Mouse (Mus musculus) heart, embryonic 14.5 days (tissue): ENCODE results near the gene 4930512M02Rik. TPM values are rescaled to one million over a fixed set of nuclear protein-coding genes. Genes with fewer than 3 reads are reported as not detected.

Experiments
- ATAC-seq: fragments of 200-750 bp; cut with Nextera tagmentation; 2 replicates; pipeline ENCODE4 v1.8.0; 2017; ENCODE audit warnings: low read depth, moderate TSS enrichment; ENCODE audit not compliant: insufficient number of reproducible peaks, insufficient read depth, low FRiP score
- H3K27ac ChIP-seq, 2 experiments: fragments of 200-500 bp in 1 of 2; fragments of 300-500 bp in 1 of 2; sonication (generic) in 1 of 2; replicated peaks in 1 of 2; 2 replicates each; pipeline ENCODE4 v1.5.1; 2012 to 2014; ENCODE audit warnings: low read depth in 2 of 2, low read length in 2 of 2, control low read depth in 1 of 2, mild to moderate bottlenecking in 1 of 2, mixed read lengths in 1 of 2; ENCODE audit not compliant: control insufficient read depth in 1 of 2, insufficient read depth in 1 of 2
- H3K27me3 ChIP-seq: fragments of 300-500 bp; sonication (generic); 2 replicates; pipeline ENCODE4 v1.6.1; 2014; ENCODE audit warnings: mild to moderate bottlenecking, low read length, control low read depth; ENCODE audit not compliant: control insufficient read depth, insufficient read depth
- H3K36me3 ChIP-seq: fragments of 300-500 bp; sonication (generic); 2 replicates; pipeline ENCODE4 v1.6.1; 2014; ENCODE audit warnings: mild to moderate bottlenecking, control low read depth, low read length, mixed read lengths; ENCODE audit not compliant: control insufficient read depth, insufficient read depth
- H3K4me1 ChIP-seq, 2 experiments: fragments of 200-500 bp in 1 of 2; fragments of 300-500 bp in 1 of 2; sonication (generic) in 1 of 2; 2 replicates each; pipeline ENCODE4 v1.6.1; 2012 to 2014; ENCODE audit warnings: low read length in 2 of 2, control low read depth in 1 of 2, mixed read lengths in 1 of 2; ENCODE audit not compliant: control insufficient read depth in 2 of 2, insufficient read depth in 2 of 2
- H3K4me2 ChIP-seq: fragments of 300-500 bp; sonication (generic); 2 replicates; pipeline ENCODE4 v1.6.1; 2014; ENCODE audit warnings: mild to moderate bottlenecking, low read length
- H3K4me3 ChIP-seq, 2 experiments: fragments of 200-500 bp in 1 of 2; fragments of 300-500 bp in 1 of 2; sonication (generic) in 1 of 2; 2 replicates each; pipeline ENCODE4 v1.5.1; 2012 to 2014; ENCODE audit warnings: low read length in 2 of 2, mild to moderate bottlenecking in 2 of 2, control low read depth in 1 of 2, low read depth in 1 of 2, moderate library complexity in 1 of 2; ENCODE audit not compliant: control insufficient read depth in 1 of 2, insufficient read depth in 1 of 2
- H3K9ac ChIP-seq: fragments of 300-500 bp; sonication (generic); 2 replicates; pipeline ENCODE4 v1.6.1; 2014; ENCODE audit warnings: mild to moderate bottlenecking, low read length
- H3K9me3 ChIP-seq: fragments of 300-500 bp; sonication (generic); 2 replicates; pipeline ENCODE4 v1.6.1; 2016; ENCODE audit warnings: low read length, control low read depth; ENCODE audit not compliant: control insufficient read depth
- WGBS: fragments of 180-500 bp; shearing (Covaris S2); extraction: QIAGEN DNeasy Blood & Tissue Kit; methylation state at CpG from one replicate; pipeline ENCODE4 v1.1.7; 2014; 5-methylcytosine and 5-hydroxymethylcytosine counted together
- polyA plus RNA-seq: library from polyadenylated mRNA; unstranded; fragments of >200 nt; fragmentation: Nextera tagmentation; extraction: Ambion mirVana; gene quantifications from 2 replicates; pipeline ENCODE4 v1.2.1, GENCODE M21; 2014

Gene 4930512M02Rik
- polyA plus RNA-seq, 1 experiment from 2014 or later: not detected

DNA sequence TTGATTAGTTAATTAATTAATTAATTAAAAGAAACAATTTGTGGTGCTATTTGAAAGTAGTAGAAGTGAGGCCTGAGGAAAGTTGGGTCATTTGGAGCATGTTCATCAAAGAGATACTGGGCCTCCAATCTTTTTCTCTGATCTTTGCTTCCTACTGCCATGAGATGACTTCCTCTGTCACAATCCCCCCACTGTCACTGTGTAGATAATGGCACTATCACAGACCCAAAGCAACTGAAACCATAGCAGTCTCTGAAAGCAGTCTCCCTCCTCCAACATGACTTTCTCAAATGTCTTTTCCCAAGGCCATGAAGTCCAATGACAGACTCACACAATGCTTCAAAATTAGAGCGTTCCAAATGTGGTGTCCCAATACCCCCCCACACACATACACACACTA, 41.2 kb downstream of the 4930512M02Rik start:
- Histone ChIP-seq H3K4me2 (no peak overlapping the region), H3K9me3 (no peaks in the 10 kb centered on the region), H3K27ac (no peak overlapping the region), H3K4me1 (no peaks in the 10 kb centered on the region), H3K36me3 (no peaks in the 10 kb centered on the region), H3K4me3 (no peak overlapping the region), H3K27me3 (no peaks in the 10 kb centered on the region), H3K9ac (no peak overlapping the region)
- WGBS: 89% methylated on average over 1 of the region's 1 CpGs
- ATAC-seq: no peak

DNA sequence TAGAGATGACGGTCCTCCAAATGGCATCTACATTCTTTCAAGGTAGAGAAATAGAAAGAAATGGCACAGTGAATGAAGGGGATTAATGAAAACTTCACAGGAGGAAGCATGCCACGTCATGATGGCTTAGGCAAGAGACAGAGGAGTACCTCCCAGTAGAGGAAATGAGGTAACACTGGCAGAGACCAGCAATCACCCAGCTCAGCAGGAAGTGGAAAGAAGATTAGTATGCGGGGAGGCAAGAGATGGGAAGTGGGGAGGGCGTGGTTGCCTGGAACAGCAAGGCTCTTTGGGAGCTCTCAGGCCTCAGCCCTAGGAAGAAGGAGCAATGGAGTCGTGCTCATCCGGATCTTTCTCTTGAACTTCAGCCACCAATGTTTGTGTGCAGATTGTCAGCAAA, 53.9 kb downstream of the 4930512M02Rik start:
- H3K4me2 ChIP-seq: no peak overlapping the region
- no peaks in the 10 kb centered on the region for H3K9me3 ChIP-seq
- no peaks in the 10 kb centered on the region for H3K27me3 ChIP-seq
- no peak for ATAC-seq
- no peaks in the 10 kb centered on the region for H3K36me3 ChIP-seq
- WGBS: 49% methylated on average over 6 of the region's 6 CpGs
- H3K4me3 ChIP-seq: no peak overlapping the region
- H3K4me1 ChIP-seq: no peaks in the 10 kb centered on the region
- H3K27ac ChIP-seq: no peak overlapping the region
- no peak overlapping the region for H3K9ac ChIP-seq

DNA sequence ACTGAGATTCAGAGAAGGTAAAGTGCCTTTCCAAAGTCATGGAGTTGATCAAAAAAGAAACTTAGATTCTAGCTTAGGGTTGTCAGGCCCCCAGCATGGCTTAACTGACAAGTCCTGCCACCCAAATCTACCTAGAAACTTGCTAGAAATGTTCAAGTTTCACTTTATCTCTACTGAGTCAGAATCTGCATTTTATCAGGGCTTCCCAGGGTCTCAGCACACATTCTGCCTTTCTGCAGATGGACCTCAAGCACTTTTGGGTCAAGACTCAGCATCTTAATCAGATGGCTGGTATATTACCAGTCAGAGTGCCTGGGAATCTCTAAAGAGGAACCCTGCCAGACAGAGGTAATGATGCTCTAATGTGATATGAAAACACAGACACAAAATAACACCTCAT, 56.9 kb downstream of the 4930512M02Rik start:
- ATAC-seq: no peak
- no peaks in the 10 kb centered on the region for H3K36me3 ChIP-seq
- H3K4me2 ChIP-seq: no peak overlapping the region
- H3K9ac ChIP-seq: no peak overlapping the region
- H3K9me3 ChIP-seq: no peaks in the 10 kb centered on the region
- H3K4me3 ChIP-seq: no peak overlapping the region
- no peak overlapping the region for H3K27ac ChIP-seq
- no peaks in the 10 kb centered on the region for H3K4me1 ChIP-seq
- no peaks in the 10 kb centered on the region for H3K27me3 ChIP-seq

DNA sequence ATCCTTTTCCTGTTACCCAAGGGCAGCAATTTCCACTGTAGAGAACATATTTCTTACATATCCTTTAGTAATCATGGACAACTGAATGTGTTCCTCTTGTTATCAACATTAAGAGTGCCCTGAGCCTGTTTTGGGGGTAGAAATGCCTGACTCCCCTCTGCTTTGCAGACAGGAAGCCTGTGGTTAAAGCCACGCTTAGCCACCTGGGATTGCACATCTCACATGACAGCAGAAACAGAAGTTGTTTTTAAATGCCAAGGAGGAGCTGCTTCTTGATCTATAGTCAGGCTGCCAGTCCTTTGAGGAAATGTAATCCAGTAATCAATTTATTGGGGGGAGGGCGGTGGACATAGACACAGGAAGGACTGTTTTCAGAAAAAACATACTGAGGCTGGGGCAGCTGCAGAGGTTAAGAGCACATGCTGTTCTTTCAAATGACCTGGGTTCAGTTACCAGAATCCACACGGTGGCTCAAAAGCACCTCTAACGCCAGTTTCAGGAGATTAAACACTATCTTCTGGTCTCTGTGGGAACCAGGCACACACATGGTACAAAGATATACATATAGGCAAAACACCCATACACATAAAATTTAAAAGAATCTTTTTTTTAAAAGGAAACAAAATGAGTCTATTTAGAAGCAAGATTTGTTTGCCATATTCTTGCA, 58.0 kb downstream of the 4930512M02Rik start:
- 55% methylated on average over 4 of the region's 4 CpGs for WGBS
- no peak for ATAC-seq
- Histone ChIP-seq H3K36me3 (no peaks in the 10 kb centered on the region), H3K27me3 (no peaks in the 10 kb centered on the region), H3K9ac (no peak overlapping the region), H3K4me3 (no peak overlapping the region), H3K4me2 (no peak overlapping the region), H3K4me1 (no peaks in the 10 kb centered on the region), H3K9me3 (no peaks in the 10 kb centered on the region), H3K27ac (no peak overlapping the region)

DNA sequence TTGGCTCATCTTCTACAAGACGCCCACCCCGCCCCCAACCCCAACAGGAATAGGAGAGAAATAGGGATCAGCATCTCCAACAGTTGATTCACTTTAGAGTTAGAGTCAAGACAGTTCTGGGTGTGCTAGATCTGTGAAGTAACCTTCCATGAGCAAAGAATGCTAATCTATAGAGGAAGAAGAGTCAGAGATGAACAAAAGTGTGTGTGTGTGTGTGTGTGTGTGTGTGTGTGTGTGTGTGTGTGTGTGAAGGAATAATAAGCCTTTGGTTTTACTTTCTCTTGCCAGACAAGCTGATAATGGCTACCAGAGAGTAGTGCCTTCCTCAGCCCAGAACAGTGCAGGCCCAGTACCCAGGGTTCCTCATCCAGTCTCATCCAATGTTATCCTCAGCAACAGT, 59.6 kb downstream of the 4930512M02Rik start:
- Histone ChIP-seq H3K27ac (no peak overlapping the region), H3K4me3 (no peak overlapping the region), H3K4me2 (no peak overlapping the region), H3K27me3 (no peaks in the 10 kb centered on the region), H3K9ac (no peak overlapping the region), H3K36me3 (no peaks in the 10 kb centered on the region), H3K4me1 (no peaks in the 10 kb centered on the region), H3K9me3 (no peaks in the 10 kb centered on the region)
- WGBS: 79% methylated on average over 2 of the region's 2 CpGs
- ATAC-seq: no peak

DNA sequence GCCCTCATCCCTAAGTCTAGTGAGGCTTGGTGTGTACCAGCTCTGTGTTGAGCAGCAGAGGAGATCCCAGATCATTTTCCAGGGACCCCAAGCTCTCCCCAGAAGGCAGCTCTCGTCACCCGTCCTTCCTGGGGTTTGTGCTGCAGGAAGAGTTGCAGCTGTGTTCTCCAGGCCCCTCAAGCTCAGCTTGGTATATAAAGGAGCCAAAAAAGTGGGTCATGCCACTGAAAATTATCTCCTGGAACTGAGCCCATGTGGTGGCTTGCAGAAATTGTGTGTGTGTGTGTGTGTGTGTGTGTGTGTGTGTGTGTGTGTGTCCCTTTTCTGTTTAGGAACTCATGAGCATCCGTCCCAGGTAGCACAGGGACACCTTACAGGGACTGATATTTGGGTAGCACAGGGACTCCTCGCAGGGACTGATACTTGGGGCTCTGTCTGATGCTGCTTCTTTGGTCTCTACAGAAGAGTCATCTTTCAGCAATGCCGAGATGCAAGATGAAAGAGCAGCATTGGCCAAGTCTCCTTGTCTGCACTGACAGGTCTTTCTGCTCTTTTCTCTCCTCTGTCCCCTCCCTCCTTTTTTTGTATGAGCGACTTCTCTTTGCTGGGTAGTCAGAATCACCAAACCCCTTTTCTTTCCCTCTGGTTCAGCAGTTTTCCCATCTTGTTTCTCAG, 62.4 kb downstream of the 4930512M02Rik start:
- ATAC-seq: no peak
- no peak overlapping the region for H3K9ac ChIP-seq
- no peaks in the 10 kb centered on the region for H3K27me3 ChIP-seq
- no peak overlapping the region for H3K4me2 ChIP-seq
- H3K4me3 ChIP-seq: no peak overlapping the region
- H3K36me3 ChIP-seq: no peaks in the 10 kb centered on the region
- H3K9me3 ChIP-seq: no peaks in the 10 kb centered on the region
- no peaks in the 10 kb centered on the region for H3K4me1 ChIP-seq
- no peak overlapping the region for H3K27ac ChIP-seq
- 65% methylated on average over 6 of the region's 6 CpGs for WGBS

DNA sequence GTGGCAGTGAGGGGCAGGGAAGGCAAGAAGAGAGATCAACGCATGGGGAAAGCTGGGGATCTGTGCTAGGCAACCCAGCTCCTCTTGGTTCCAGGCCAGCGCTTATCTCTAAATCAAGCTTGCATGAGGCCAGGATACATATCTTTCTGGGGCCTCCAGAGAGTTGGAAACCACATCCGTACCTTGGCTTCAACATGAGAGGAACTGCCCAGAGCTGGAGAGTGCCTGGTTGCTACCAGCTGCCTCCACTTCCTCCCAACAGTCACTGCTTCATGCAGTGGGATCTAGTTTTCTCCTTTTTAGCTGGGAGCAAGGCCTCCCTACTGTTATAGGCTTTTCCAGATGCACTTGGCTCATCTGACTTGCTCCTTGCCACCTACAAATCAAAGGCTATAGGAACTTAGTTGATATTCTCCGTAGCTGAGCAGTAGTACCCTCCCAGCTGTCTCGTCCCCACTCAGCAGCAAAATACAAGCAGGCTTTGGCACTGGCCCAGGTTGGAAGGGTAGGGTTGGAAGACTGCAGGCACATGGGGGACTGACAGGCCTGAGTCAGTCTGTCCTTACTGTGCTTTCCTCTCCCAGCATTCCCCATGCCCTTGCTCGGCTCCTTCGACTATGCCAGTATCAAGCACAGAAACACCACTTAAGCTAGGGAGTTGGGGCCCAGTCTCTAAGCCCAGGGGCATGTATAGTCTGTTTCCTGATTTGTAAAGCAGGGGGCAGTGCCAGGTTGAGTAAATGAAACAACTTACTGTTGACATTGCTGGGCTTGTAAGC, 63.2 kb downstream of the 4930512M02Rik start:
- H3K4me3 ChIP-seq: no peak overlapping the region
- H3K27me3 ChIP-seq: no peaks in the 10 kb centered on the region
- no peaks in the 10 kb centered on the region for H3K36me3 ChIP-seq
- no peak overlapping the region for H3K9ac ChIP-seq
- no peak overlapping the region for H3K4me2 ChIP-seq
- no peaks in the 10 kb centered on the region for H3K9me3 ChIP-seq
- H3K4me1 ChIP-seq: no peaks in the 10 kb centered on the region
- 60% methylated on average over 7 of the region's 7 CpGs for WGBS
- no peak overlapping the region for H3K27ac ChIP-seq
- no peak for ATAC-seq
